Mouse (Mus musculus) embryonic facial prominence, embryonic 12.5 days (tissue): ENCODE measurements around the gene Nlgn1. TPM values are rescaled to one million over a fixed set of nuclear protein-coding genes. Genes with fewer than 3 reads are reported as not detected.
"Not testable (repeated sequence)": the region's sequence is repeated elsewhere in the genome, so short reads cannot be mapped to it uniquely, and the experiment has no call there.

ENCODE experiments used
- ATAC-seq: fragments of 200-750 bp; cut with Nextera tagmentation; 2 replicates; pipeline ENCODE4 v1.8.0; 2017; ENCODE audit not compliant: insufficient number of reproducible peaks, insufficient read depth, low FRiP score, low TSS enrichment
- H3K27ac ChIP-seq: fragments of 300-500 bp; sonication (generic); 2 replicates; pipeline ENCODE4 v1.5.1; 2016; ENCODE audit warnings: mild to moderate bottlenecking
- H3K27me3 ChIP-seq: fragments of 300-500 bp; sonication (generic); 2 replicates; pipeline ENCODE4 v1.6.1; 2016; ENCODE audit warnings: mild to moderate bottlenecking, moderate library complexity
- H3K36me3 ChIP-seq: fragments of 300-500 bp; sonication (generic); 2 replicates; pipeline ENCODE4 v1.6.1; 2016; ENCODE audit warnings: mild to moderate bottlenecking
- H3K4me1 ChIP-seq: fragments of 300-500 bp; sonication (generic); 2 replicates; pipeline ENCODE4 v1.6.1; 2016
- H3K4me2 ChIP-seq: fragments of 300-500 bp; sonication (generic); replicated peaks from 2 replicates; pipeline ENCODE4 v1.6.1; 2016; ENCODE audit warnings: mild to moderate bottlenecking, moderate library complexity
- H3K4me3 ChIP-seq: fragments of 300-500 bp; sonication (generic); 2 replicates; pipeline ENCODE4 v1.5.1; 2016; ENCODE audit warnings: mild to moderate bottlenecking
- H3K9ac ChIP-seq: fragments of 300-500 bp; sonication (generic); 2 replicates; pipeline ENCODE4 v1.6.1; 2016; ENCODE audit warnings: mild to moderate bottlenecking, moderate library complexity
- H3K9me3 ChIP-seq: fragments of 300-500 bp; sonication (generic); 2 replicates; pipeline ENCODE4 v1.6.1; 2016; ENCODE audit warnings: mild to moderate bottlenecking, moderate library complexity
- WGBS: fragments of 180-500 bp; shearing (Covaris S2); methylation state at CpG from one replicate; pipeline ENCODE4 v1.1.7; 2016; 5-methylcytosine and 5-hydroxymethylcytosine counted together
- polyA plus RNA-seq: library from polyadenylated mRNA; unstranded; fragments of >200 nt; fragmentation: Nextera tagmentation; extraction: Ambion mirVana; gene quantifications from 2 replicates; pipeline ENCODE4 v1.2.1, GENCODE M21; 2016

Gene Nlgn1
- polyA plus RNA-seq, 1 experiment from 2014 or later: 3.3 TPM

DNA sequence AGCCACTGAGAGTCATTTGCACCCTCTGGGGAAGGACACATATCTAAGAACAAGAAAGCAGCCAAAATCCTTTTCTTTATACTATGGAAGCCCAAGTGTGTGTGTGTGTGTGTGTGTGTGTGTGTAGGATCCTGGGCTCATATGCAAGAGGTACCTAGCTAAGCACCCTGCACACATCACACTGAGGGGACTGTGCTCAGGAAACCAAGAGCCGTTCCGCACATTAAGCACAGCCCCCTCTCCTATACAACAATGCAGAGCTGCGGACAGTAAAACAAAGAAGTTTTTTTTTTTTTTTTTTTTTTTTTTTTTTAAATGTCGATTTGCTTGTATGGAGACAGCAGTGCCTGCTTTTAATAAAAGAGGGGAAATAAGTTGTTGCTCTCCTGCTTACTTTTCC is 659.5 kb downstream of the Nlgn1 start:
- WGBS: 59% methylated on average over 4 of the region's 4 CpGs
- no peak overlapping the region for H3K4me2 ChIP-seq
- H3K4me1 ChIP-seq: no peaks in the 10 kb centered on the region
- no peak overlapping the region for H3K9ac ChIP-seq
- H3K27ac ChIP-seq: no peak overlapping the region
- H3K27me3 ChIP-seq: no peaks in the 10 kb centered on the region
- H3K36me3 ChIP-seq: no peaks in the 10 kb centered on the region
- no peaks in the 10 kb centered on the region for H3K9me3 ChIP-seq
- no peak overlapping the region for H3K4me3 ChIP-seq
- no peak for ATAC-seq

DNA sequence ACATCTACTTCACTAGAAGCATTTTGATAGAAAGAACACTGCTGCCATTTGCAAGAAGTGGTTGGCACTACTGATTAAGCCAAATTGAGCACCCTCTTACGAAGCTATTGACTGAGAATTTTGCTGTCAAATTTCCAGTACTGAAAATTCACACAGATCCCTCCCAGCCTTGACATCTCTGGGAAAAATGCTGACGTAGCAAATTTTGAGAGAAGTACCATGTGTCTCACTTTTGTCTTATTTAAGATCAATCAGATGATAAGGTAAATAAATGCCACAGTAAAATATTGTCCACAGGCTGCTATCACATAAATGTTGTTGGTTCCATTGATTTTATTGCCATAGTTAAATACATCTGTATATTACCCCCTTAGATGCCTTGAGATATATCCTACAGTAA is 668.8 kb downstream of the Nlgn1 start:
- no peaks in the 10 kb centered on the region for H3K4me1 ChIP-seq
- ATAC-seq: no peak
- H3K27me3 ChIP-seq: no peaks in the 10 kb centered on the region
- H3K9ac ChIP-seq: no peak overlapping the region
- H3K4me2 ChIP-seq: no peak overlapping the region
- H3K9me3 ChIP-seq: no peaks in the 10 kb centered on the region
- no peak overlapping the region for H3K4me3 ChIP-seq
- no peaks in the 10 kb centered on the region for H3K36me3 ChIP-seq
- H3K27ac ChIP-seq: no peak overlapping the region
- 75% methylated on average over 2 of the region's 2 CpGs for WGBS

DNA sequence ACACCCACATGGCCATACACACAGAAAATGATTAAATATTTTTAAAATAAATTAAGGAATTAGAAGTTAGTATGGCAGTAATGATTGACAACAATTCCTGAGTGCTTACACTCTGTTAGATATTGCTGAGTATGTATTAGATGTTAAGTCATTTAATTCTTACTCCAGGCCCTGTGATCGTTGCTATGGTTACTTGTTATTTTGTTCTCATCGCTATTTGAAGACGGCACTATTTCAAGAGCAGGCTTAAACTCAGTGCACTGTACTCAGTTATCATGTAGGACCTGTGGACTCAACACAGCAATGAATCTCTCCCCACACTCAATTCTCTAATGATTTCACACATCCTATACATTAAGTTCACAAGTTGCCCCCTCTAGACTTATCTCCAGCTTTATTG is 672.0 kb downstream of the Nlgn1 start:
- H3K27me3 ChIP-seq: no peaks in the 10 kb centered on the region
- H3K9me3 ChIP-seq: no peaks in the 10 kb centered on the region
- H3K4me2 ChIP-seq: no peak overlapping the region
- no peak overlapping the region for H3K4me3 ChIP-seq
- H3K9ac ChIP-seq: no peak overlapping the region
- no peaks in the 10 kb centered on the region for H3K36me3 ChIP-seq
- H3K27ac ChIP-seq: no peak overlapping the region
- H3K4me1 ChIP-seq: no peaks in the 10 kb centered on the region
- no peak for ATAC-seq
- WGBS: 94% methylated on average over 3 of the region's 3 CpGs

DNA sequence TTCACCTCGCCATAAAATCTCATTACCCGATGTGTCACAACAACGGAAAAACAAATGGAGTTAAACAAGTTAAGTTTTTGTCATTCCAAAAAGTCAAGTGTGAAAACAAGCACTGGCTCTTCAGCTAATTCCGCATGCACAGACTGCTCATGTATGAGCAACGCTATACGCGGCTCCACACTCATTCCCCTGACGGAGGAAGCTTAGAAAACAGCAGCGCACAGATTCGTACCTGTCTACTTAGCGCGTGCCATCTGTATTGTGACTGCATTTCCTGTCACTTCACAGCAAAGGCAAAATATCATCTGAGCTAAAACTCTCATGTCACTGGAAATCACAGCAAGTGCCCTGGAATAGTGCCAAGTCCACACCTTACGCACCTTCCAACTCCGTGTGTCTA is 674.3 kb downstream of the Nlgn1 start:
- no peak overlapping the region for H3K9ac ChIP-seq
- no peak for ATAC-seq
- no peaks in the 10 kb centered on the region for H3K4me1 ChIP-seq
- H3K36me3 ChIP-seq: no peaks in the 10 kb centered on the region
- H3K4me3 ChIP-seq: no peak overlapping the region
- no peak overlapping the region for H3K27ac ChIP-seq
- 94% methylated on average over 14 of the region's 14 CpGs for WGBS
- no peaks in the 10 kb centered on the region for H3K9me3 ChIP-seq
- H3K27me3 ChIP-seq: no peaks in the 10 kb centered on the region
- H3K4me2 ChIP-seq: no peak overlapping the region

DNA sequence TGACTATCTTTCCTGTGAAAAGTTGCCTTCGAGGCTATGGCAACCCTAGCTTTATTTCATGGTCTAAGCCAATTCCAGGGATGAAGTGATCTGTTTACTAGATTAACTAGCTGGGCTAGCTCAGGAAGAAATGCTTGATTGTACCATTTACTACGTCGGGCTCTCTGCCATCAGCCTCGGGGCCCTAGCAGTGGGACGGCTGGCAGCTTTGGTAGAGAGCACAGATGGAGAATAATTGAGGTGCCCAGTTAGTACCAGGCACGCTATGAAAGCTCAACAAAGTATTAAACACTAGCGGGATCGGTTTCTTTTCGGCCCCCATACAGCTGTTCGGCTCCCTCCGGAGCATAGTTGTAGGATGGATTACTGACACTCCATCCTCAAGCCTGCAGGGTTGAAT is 675.2 kb downstream of the Nlgn1 start:
- no peak for ATAC-seq
- no peaks in the 10 kb centered on the region for H3K4me1 ChIP-seq
- no peaks in the 10 kb centered on the region for H3K27me3 ChIP-seq
- WGBS: 87% methylated on average over 11 of the region's 11 CpGs
- H3K36me3 ChIP-seq: no peaks in the 10 kb centered on the region
- H3K9ac ChIP-seq: no peak overlapping the region
- H3K4me3 ChIP-seq: no peak overlapping the region
- H3K9me3 ChIP-seq: no peaks in the 10 kb centered on the region
- H3K27ac ChIP-seq: no peak overlapping the region
- H3K4me2 ChIP-seq: no peak overlapping the region

DNA sequence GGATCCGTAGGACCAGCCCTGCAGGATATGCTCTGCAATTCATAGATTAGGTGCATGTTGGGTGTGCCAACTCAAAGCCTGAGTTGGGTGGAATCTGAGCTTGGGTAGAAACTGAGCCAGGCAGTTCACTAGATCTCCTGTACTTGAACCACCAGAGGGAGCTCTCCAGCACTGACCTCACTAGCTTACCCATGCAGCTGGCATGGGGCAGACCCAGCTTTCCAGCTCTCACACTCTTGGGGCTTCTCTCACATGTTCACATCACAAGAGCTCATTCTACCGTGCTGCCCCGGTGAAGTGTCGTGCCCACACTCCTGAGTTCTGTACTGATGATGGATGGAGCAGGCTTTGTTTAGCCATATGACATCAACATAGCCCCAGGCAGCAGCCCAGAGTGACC is 679.2 kb downstream of the Nlgn1 start:
- no peak overlapping the region for H3K4me2 ChIP-seq
- no peak for ATAC-seq
- no peak overlapping the region for H3K4me3 ChIP-seq
- no peak overlapping the region for H3K27ac ChIP-seq
- no peak overlapping the region for H3K9ac ChIP-seq
- H3K4me1 ChIP-seq: no peaks in the 10 kb centered on the region
- no peaks in the 10 kb centered on the region for H3K36me3 ChIP-seq
- H3K27me3 ChIP-seq: no peaks in the 10 kb centered on the region
- 81% methylated on average over 4 of the region's 4 CpGs for WGBS
- H3K9me3 ChIP-seq: no peaks in the 10 kb centered on the region

DNA sequence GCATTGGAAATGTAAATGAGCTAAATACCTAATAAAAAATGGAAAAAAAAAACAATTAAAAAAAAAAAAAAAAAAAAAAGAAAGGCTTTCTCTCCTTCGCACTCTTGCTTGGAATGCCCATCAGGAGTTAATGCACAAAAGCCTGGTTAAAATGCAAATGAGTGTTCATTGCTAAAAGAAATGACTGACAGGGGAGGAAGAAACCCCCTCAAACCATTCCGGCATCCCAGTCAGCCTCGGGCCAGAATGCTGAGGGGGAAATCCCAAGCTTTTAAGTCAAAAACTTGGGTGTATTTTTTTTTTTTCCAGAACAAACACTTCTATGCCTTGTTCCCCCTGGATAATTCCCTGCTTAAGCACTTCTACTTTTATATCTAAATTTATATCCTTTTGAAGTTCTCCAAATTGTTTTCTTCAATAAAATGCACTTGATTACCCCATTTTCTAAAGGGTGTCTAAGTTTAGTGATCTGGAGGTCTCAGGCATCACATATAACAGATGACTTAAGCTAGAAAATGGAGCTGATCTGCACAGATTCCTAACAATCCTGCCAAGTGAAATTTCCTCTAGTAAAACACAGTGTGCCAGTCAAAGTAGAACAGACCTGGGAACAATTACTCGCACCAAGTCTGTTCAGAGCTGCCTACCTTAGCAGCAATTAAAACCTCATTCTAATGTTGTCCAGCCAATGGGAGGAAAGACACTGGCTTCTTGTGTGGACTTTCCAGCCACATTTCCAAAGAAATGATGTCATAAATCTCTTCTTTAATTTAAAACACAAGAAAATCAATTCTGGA is 686.2 kb downstream of the Nlgn1 start:
- no peak overlapping the region for H3K9ac ChIP-seq
- ATAC-seq: no peak
- no peaks in the 10 kb centered on the region for H3K4me1 ChIP-seq
- H3K4me2 ChIP-seq: no peak overlapping the region
- H3K36me3 ChIP-seq: no peaks in the 10 kb centered on the region
- WGBS: 63% methylated on average over 4 of the region's 4 CpGs
- H3K27ac ChIP-seq: no peak overlapping the region
- H3K4me3 ChIP-seq: no peak overlapping the region
- H3K9me3 ChIP-seq: no peaks in the 10 kb centered on the region
- H3K27me3 ChIP-seq: no peaks in the 10 kb centered on the region

DNA sequence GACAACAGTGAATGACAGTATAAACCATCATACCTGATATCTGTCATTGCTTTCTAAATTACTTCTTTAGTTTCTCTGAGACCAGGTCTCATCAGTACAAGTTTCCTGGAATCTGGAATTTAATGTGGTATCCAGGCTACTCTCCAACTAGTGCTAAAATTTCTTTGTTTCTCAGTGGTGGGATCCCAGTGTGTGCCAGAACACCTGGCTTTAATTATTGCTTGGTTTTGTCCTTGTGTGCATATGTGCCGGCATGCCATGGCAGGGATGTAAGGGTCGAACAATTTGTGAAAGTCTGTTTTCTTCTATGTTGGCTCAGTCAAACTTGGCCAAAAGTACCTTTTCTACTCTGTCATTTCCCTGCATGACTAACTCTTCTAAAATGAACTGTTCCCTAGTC is 703.1 kb downstream of the Nlgn1 start:
- Histone ChIP-seq H3K9ac (no peak overlapping the region), H3K36me3 (no peaks in the 10 kb centered on the region), H3K9me3 (no peaks in the 10 kb centered on the region), H3K27me3 (no peaks in the 10 kb centered on the region), H3K27ac (no peak overlapping the region), H3K4me3 (no peak overlapping the region), H3K4me2 (no peak overlapping the region), H3K4me1 (no peaks in the 10 kb centered on the region)
- ATAC-seq: no peak
- 44% methylated on average over 2 of the region's 2 CpGs for WGBS

DNA sequence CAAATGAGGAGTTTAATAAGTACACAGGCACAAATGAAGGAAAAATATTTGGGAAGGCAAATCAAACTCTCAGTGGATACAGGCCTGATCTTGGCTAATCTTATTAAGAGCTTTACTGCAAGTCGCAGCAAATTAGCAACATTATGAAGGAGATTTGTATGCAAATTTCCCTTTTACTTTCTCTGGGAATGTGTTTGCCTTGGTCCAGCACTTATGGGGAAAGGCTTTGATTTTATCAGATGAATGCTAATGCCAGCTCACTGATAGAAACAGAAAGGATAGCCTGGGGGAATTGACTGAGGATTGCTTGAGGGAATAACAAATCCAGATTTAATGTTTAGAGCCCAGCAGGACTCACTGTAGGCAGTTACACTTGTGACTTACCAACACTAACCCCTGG is 725.7 kb downstream of the Nlgn1 start:
- H3K4me3 ChIP-seq: no peak overlapping the region
- no peaks in the 10 kb centered on the region for H3K36me3 ChIP-seq
- H3K9me3 ChIP-seq: no peaks in the 10 kb centered on the region
- H3K4me2 ChIP-seq: no peak overlapping the region
- no peaks in the 10 kb centered on the region for H3K4me1 ChIP-seq
- WGBS: 45% methylated on average over 1 of the region's 1 CpGs
- no peak for ATAC-seq
- H3K9ac ChIP-seq: no peak overlapping the region
- H3K27ac ChIP-seq: no peak overlapping the region
- no peaks in the 10 kb centered on the region for H3K27me3 ChIP-seq

DNA sequence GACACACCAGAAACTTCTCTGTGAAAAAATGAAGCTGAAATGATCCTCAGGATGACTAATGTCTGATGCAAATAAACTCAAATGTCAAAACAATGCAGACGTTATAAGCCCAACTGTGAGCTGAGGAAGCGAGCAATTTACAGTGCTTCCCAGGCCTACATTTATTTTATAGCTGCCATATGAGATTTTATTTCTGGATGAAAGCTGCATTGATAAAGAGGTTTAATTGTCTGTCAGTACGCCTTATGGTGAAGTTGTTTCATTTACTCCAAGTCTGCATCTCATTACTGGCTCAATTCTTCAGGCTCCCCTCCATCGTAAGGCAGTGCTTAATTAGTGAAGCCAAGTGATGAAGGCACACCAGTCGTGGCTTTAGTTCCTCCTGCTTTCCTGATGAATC is 734.7 kb downstream of the Nlgn1 start:
- ATAC-seq: no peak
- no peak overlapping the region for H3K9ac ChIP-seq
- no peaks in the 10 kb centered on the region for H3K9me3 ChIP-seq
- H3K4me3 ChIP-seq: no peak overlapping the region
- no peak overlapping the region for H3K4me2 ChIP-seq
- no peak overlapping the region for H3K27ac ChIP-seq
- H3K4me1 ChIP-seq: no peaks in the 10 kb centered on the region
- H3K36me3 ChIP-seq: no peaks in the 10 kb centered on the region
- H3K27me3 ChIP-seq: no peaks in the 10 kb centered on the region
- WGBS: 53% methylated on average over 5 of the region's 5 CpGs

DNA sequence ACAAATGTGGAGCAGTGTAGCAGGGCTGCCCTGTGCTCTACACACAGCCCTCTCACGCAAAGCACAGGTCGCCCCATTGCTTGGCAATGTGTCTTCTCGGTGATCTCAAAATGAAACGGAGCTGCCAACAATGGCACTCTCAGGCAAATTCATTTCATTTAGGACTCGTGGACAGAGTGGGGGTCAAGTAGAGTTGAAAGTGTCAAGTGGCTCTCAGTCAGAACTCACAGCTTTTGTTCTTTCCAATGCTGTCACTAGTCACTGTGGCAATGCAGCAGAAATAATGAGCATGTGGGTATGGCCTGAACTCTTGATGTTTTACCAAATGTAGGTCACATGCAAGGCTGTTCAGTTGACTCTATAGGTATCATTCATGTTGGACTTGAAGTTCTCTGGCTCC is 756.7 kb downstream of the Nlgn1 start:
- Histone ChIP-seq H3K4me3 (no peak overlapping the region), H3K4me1 (no peaks in the 10 kb centered on the region), H3K9me3 (no peaks in the 10 kb centered on the region), H3K9ac (no peak overlapping the region), H3K27me3 (no peaks in the 10 kb centered on the region), H3K4me2 (no peak overlapping the region), H3K36me3 (no peaks in the 10 kb centered on the region), H3K27ac (no peak overlapping the region)
- WGBS: 64% methylated on average over 5 of the region's 5 CpGs
- no peak for ATAC-seq

DNA sequence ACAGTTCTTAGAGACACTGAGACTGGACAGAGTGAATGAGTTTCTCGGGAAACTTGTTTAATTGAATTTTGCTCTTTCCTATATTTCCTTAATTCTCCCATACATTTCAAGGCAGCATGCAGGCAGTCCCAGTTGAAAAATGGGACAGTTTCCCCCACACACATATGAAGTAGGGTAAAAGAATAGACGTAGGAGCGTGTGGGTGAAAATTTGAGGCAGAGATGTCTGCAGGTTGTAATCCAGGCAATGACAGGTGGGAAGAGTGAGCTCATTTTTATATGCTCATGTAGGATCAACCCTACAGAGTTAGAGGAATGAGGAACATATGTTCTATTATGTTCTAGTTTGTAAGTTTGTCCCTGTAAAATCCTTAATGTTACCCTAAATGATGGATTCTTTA is 757.4 kb downstream of the Nlgn1 start:
- H3K4me3 ChIP-seq: no peak overlapping the region
- H3K27me3 ChIP-seq: no peaks in the 10 kb centered on the region
- H3K9ac ChIP-seq: no peak overlapping the region
- H3K4me2 ChIP-seq: no peak overlapping the region
- WGBS: 80% methylated on average over 3 of the region's 3 CpGs
- no peaks in the 10 kb centered on the region for H3K36me3 ChIP-seq
- no peak overlapping the region for H3K27ac ChIP-seq
- no peaks in the 10 kb centered on the region for H3K4me1 ChIP-seq
- no peaks in the 10 kb centered on the region for H3K9me3 ChIP-seq
- no peak for ATAC-seq

DNA sequence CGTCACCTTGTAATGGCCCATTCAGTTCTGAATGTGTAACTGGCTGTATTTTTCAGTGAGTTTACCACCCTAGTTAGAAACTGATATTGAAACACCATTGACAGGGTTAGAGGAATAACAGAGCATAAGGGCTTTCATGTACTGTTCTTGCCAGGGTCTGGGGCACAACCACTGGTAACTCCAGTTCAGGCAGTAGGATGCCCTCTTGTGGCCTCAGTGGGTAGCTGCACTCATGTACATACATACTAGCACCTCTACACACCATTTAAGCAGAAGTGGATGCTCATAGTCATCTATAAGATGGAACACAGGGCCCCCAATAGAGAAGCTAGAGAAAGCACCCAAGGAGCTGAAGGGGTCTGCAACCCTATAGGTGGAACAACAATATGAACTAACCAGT is 773.7 kb downstream of the Nlgn1 start:
- 97% methylated on average over 1 of the region's 1 CpGs for WGBS
- not testable (repeated sequence) for H3K27ac ChIP-seq, H3K36me3 ChIP-seq, H3K27me3 ChIP-seq, H3K4me3 ChIP-seq, H3K4me1 ChIP-seq, H3K9me3 ChIP-seq, ATAC-seq, H3K9ac ChIP-seq, H3K4me2 ChIP-seq
